Mouse (Mus musculus): ENCODE results near the gene Zfp324.

GRCm38 (mm10) chr7:13010005-13010908 is 44.6 kb downstream of the Zfp324 start, which contains the start of gene Zbtb45:
- TF ChIP-seq MAX (IDR thresholded peaks at IDR 0.05), result no peak
- TF ChIP-seq CTCF (IDR thresholded peaks at IDR 0.05; ENCODE audit: control insufficient read depth, insufficient read depth, insufficient read length), result no peak
- no peak for TF ChIP-seq CEBPB (IDR thresholded peaks at IDR 0.05; ENCODE audit: low read depth)
- TF ChIP-seq MYOG (IDR thresholded peaks at IDR 0.05; ENCODE audit: control insufficient read depth, extremely low read depth, insufficient read length), result no peak
- no peak for TF ChIP-seq FOSL1 (IDR thresholded peaks at IDR 0.05; ENCODE audit: insufficient read depth, low read length, poor library complexity, severe bottlenecking)
